Mouse (Mus musculus) embryonic facial prominence, embryonic 10.5 days (tissue): Measurements from ENCODE around the gene Clec2i. TPM values are rescaled to one million over a fixed set of nuclear protein-coding genes. Genes with fewer than 3 reads are reported as not detected.
"Not testable (repeated sequence)": the region's sequence is repeated elsewhere in the genome, so short reads cannot be mapped to it uniquely, and the experiment has no call there.

Experiments
- DNase-seq: peaks from one replicate; pipeline ENCODE4 v3.0.0-alpha.2; 2017; ENCODE audit warnings: low spot score
- H3K27ac ChIP-seq: fragments of 300-500 bp; sonication (generic); replicated peaks from 2 replicates; pipeline ENCODE4 v1.5.1; 2016; ENCODE audit warnings: mild to moderate bottlenecking
- H3K27me3 ChIP-seq: fragments of 300-500 bp; sonication (generic); replicated peaks from 2 replicates; pipeline ENCODE4 v1.6.1; 2016; ENCODE audit warnings: low read depth, mild to moderate bottlenecking; ENCODE audit not compliant: poor library complexity, severe bottlenecking
- H3K36me3 ChIP-seq: fragments of 300-500 bp; sonication (generic); replicated peaks from 2 replicates; pipeline ENCODE4 v1.6.1; 2016; ENCODE audit warnings: mild to moderate bottlenecking, moderate library complexity
- H3K4me1 ChIP-seq: fragments of 300-500 bp; sonication (generic); 2 replicates; pipeline ENCODE4 v1.6.1; 2016
- H3K4me3 ChIP-seq: fragments of 300-500 bp; sonication (generic); 2 replicates; pipeline ENCODE4 v1.5.1; 2016; ENCODE audit warnings: mild to moderate bottlenecking, moderate library complexity
- H3K9me3 ChIP-seq: fragments of 300-500 bp; sonication (generic); 2 replicates; pipeline ENCODE4 v1.6.1; 2016; ENCODE audit warnings: mild to moderate bottlenecking
- WGBS: fragments of 180-500 bp; shearing (Covaris S2); methylation state at CpG from one replicate; pipeline ENCODE4 v1.1.7; 2016; 5-methylcytosine and 5-hydroxymethylcytosine counted together
- polyA plus RNA-seq: library from polyadenylated mRNA; unstranded; fragments of >200 nt; fragmentation: Nextera tagmentation; extraction: Ambion mirVana; gene quantifications from 2 replicates; pipeline ENCODE4 v1.2.1, GENCODE M21; 2016

The Clec2i gene
- polyA plus RNA-seq, 1 experiment from 2014 or later, result not detected

GRCm38 (mm10) chr6:128868861-128869260 is 18.5 kb upstream of the Clec2i start:
- Histone ChIP-seq H3K27ac (no peak overlapping the region), H3K4me3 (no peak overlapping the region), H3K27me3 (no peaks in the 10 kb centered on the region), H3K4me1 (peaks cover 5% of the 10 kb centered on the region; the same call in 1 of the 2 replicates), H3K9me3 (no peaks in the 10 kb centered on the region), H3K36me3 (no peaks in the 10 kb centered on the region)
- 14% methylated on average over 3 of the region's 3 CpGs for WGBS
- DNase-seq, result no peak

GRCm38 (mm10) chr6:128871910-128872610 is 15.3 kb upstream of the Clec2i start:
- Histone ChIP-seq H3K36me3 (no peaks in the 10 kb centered on the region), H3K4me1 (peaks cover 5% of the 10 kb centered on the region; the same call in 1 of the 2 replicates), H3K9me3 (0 out of 2 replicates have a peak, but pooled peaks cover 2% of the 10 kb centered on the region), H3K27me3 (no peaks in the 10 kb centered on the region), H3K4me3 (no peak overlapping the region), H3K27ac (no peak overlapping the region)
- DNase-seq, result no peak
- 91% methylated on average over 1 of the region's 1 CpGs for WGBS

- no peak for DNase-seq
- Histone ChIP-seq H3K27me3 (no peaks in the 10 kb centered on the region), H3K4me3 (no peak overlapping the region), H3K9me3 (no peaks in the 10 kb centered on the region), H3K4me1 (no peaks in the 10 kb centered on the region), H3K27ac (no peak overlapping the region), H3K36me3 (no peaks in the 10 kb centered on the region)
- WGBS, result 84% methylated on average over 5 of the region's 5 CpGs
Observed at GRCm38 (mm10) chr6:128888834-128889233, 1.4 kb downstream of the Clec2i start.

- no peaks in the 10 kb centered on the region for H3K4me1 ChIP-seq
- no peak within 1 kb of the TSS for H3K4me3 ChIP-seq
- DNase-seq, result no peak
- WGBS, result 62% methylated on average over 2 of the region's 2 CpGs
- H3K27ac ChIP-seq, result no peak within 1 kb of the TSS
- no peaks in the 10 kb centered on the region for H3K27me3 ChIP-seq
- no peaks in the 10 kb centered on the region for H3K36me3 ChIP-seq
- H3K9me3 ChIP-seq, result no peaks in the 10 kb centered on the region
Observed at GRCm38 (mm10) chr6:128890948-128891355, 3.6 kb downstream of the Clec2i start, which contains the start of gene BC035044. Gene BC035044, minus strand, starts transcription at chr6:128891126.

DNA sequence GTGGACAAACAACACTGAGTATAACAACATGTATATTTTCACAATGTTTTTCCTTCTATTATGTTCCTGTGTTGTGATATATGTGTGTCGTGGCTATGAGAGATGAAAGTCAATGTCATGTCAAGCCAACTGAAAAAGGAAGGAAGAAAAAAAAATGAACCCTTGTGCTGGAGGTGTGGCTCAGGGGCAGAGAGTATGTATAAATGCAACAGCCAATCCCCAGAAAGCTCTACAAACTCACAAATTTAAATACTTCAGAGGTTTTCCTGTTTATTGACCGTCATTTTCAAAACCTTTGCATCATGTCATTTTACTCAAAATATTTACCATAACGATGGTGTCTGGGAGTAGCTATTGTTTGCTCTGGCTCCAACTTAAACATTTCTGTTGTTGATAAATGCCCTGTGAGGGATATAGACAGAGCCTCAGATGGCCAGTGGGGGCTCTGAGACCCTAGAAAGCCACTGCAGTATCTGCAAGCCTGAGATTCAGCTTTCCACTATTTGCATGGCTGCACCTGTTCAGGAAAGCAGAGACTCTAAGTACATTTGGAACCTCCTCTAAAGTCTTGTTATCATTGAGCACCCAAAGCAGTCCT is 8.1 kb downstream of the Clec2i start:
- 88% methylated on average over 3 of the region's 3 CpGs for WGBS
- no peak overlapping the region for H3K27ac ChIP-seq
- H3K9me3 ChIP-seq, result no peaks in the 10 kb centered on the region
- no peaks in the 10 kb centered on the region for H3K4me1 ChIP-seq
- no peak for DNase-seq
- no peak overlapping the region for H3K4me3 ChIP-seq
- H3K36me3 ChIP-seq, result no peaks in the 10 kb centered on the region
- H3K27me3 ChIP-seq, result no peaks in the 10 kb centered on the region

DNA sequence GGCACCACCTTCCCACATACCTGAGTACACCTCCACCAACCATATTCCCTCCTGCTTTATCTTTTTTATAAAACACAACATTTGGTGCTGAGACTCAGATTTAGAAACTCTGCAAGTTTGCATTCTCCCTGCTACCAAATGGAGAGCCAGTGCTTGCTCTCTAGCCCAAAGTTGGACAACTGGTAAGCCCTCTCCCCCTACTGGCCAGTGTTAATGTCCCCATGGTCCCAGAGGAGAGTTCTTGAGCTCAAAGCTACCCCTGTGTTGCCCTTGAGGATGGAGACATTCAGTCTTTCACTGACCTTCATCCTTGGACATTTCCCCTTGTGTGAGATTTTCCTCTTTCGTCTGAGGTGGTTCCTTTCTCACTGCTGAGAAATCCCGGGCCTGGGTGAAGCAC is 12.7 kb downstream of the Clec2i start:
- no peaks in the 10 kb centered on the region for H3K27me3 ChIP-seq
- no peaks in the 10 kb centered on the region for H3K9me3 ChIP-seq
- 90% methylated on average over 2 of the region's 2 CpGs for WGBS
- no peak for DNase-seq
- H3K4me3 ChIP-seq, result no peak overlapping the region
- no peak overlapping the region for H3K27ac ChIP-seq
- no peaks in the 10 kb centered on the region for H3K4me1 ChIP-seq
- H3K36me3 ChIP-seq, result no peaks in the 10 kb centered on the region

GRCm38 (mm10) chr6:128900796-128901552 is 13.6 kb downstream of the Clec2i start:
- not testable (repeated sequence) for DNase-seq, H3K27me3 ChIP-seq, H3K27ac ChIP-seq, H3K4me3 ChIP-seq, H3K4me1 ChIP-seq, H3K36me3 ChIP-seq, H3K9me3 ChIP-seq
- 88% methylated on average over 6 of the region's 6 CpGs for WGBS

GRCm38 (mm10) chr6:128913598-128914254 is 26.3 kb downstream of the Clec2i start:
- no peaks in the 10 kb centered on the region for H3K36me3 ChIP-seq
- H3K4me1 ChIP-seq, result no peaks in the 10 kb centered on the region
- H3K9me3 ChIP-seq, result peaks cover 3% of the 10 kb centered on the region; the same call in 1 of the 2 replicates
- H3K4me3 ChIP-seq, result no peak overlapping the region
- WGBS, result 90% methylated on average over 2 of the region's 2 CpGs
- H3K27me3 ChIP-seq, result no peaks in the 10 kb centered on the region
- no peak for DNase-seq
- no peak overlapping the region for H3K27ac ChIP-seq

DNA sequence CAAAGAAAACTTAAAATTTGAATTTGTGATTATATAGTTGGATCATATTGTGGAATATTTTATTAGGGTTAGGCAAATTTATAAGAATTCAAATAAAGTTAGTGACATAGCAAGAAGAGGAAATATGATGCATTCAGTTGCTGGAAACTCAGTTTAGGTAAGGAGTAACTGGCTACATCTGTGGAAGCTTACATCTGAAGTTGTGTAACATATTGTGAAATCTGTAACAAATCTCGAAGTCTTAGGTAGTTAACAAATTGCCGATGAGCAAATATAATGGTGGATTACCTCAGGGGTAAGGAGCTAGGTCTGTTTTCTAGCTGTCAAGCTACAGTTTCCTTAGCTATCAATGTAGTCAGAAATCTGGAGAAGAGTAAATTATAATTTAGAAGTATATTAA is 29.9 kb downstream of the Clec2i start:
- H3K36me3 ChIP-seq, result no peaks in the 10 kb centered on the region
- 84% methylated on average over 2 of the region's 2 CpGs for WGBS
- 0 out of 2 replicates have a peak, but pooled peaks cover 2% of the 10 kb centered on the region for H3K9me3 ChIP-seq
- no peaks in the 10 kb centered on the region for H3K27me3 ChIP-seq
- DNase-seq, result no peak
- H3K4me3 ChIP-seq, result no peak overlapping the region
- H3K27ac ChIP-seq, result no peak overlapping the region
- H3K4me1 ChIP-seq, result no peaks in the 10 kb centered on the region

GRCm38 (mm10) chr6:128933050-128933449 is 45.7 kb downstream of the Clec2i start:
- Histone ChIP-seq H3K4me3 (no peak overlapping the region), H3K9me3 (no peaks in the 10 kb centered on the region), H3K27ac (peak overlapping the region; percentile 69), H3K4me1 (peaks cover 9% of the 10 kb centered on the region; the same call in 1 of the 2 replicates), H3K36me3 (no peaks in the 10 kb centered on the region), H3K27me3 (no peaks in the 10 kb centered on the region)
- peak; percentile 40 for DNase-seq
- 35% methylated on average over 2 of the region's 2 CpGs for WGBS

DNA sequence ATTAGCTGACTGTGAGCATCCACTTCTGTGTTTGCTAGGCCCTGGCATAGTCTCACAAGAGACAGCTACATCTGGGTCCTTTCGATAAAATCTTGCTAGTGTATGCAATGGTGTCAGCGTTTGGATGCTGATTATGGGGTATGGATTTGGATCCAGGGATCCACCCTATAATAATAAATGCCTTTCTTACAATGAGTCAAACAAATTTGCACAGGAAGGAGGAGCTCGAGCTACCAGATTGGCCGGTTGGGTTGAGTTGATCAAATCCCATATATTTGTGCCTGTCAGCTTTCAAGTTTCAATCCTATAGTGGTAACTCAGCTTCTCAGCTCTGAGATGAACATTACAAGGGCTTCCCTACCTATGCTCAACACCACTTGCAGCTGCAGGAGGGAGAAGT is 46.7 kb downstream of the Clec2i start, which contains the start of gene Clec2g:
Gene Clec2g (plus strand): TSS at position 301 of the 400 bp plus-strand sequence.
- not testable (repeated sequence) for H3K27me3 ChIP-seq, H3K4me1 ChIP-seq, DNase-seq, H3K9me3 ChIP-seq, H3K36me3 ChIP-seq, H3K4me3 ChIP-seq
- WGBS, result 91% methylated on average over 4 of the region's 4 CpGs
- peak within 1 kb of the TSS; percentile 69 for H3K27ac ChIP-seq

DNA sequence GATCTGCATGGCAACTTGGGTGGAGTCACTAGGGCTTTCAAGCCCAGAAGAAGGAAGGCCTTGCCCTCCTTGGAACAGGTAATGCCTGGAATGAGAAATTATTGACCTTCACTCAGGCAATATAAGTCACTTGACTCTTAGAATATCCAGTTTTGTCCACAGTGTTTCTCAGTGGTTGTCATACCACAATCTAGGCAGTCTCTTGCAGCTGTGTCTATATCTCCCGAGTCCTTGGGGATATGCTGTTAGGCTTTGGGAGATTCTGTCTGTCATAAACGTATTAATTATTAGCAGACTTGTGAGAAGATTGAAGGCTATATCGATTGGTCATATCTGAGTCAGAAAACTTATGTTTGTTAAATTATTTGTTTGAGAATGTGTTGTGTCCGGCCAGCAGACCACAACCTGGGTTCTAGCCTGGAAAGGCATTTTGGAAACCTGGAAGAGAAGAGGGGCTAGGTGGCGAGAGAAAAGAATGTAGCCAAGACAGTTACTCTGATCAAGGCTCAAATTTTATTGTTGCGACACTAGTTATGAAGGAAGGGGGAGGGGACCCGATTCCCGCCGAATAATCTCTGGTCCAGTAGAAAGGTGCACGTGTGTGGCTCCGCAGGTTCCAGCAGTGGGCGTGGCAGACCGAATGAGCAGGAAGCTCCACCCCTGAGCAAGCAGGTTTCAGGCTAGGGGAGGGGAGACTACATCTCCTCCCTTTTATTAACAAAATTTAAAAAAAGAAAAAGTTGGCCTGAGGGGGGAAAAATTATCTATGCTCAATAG is 48.7 kb downstream of the Clec2i start:
- DNase-seq, H3K9me3 ChIP-seq, H3K4me3 ChIP-seq, H3K27me3 ChIP-seq, H3K4me1 ChIP-seq, H3K36me3 ChIP-seq, H3K27ac ChIP-seq: not testable (repeated sequence)
- 90% methylated on average over 5 of the region's 13 CpGs for WGBS
